Mouse (Mus musculus): ENCODE data around the gene Ckmt2. TPM values are rescaled to one million over a fixed set of nuclear protein-coding genes. Genes with fewer than 3 reads are reported as not detected.

Ckmt2 gene
- polyA plus RNA-seq, 1 experiment from 2014 or later = 0.55 TPM

Other genes with a start within 250 kb of the Ckmt2 start
- gene Acot12, start 135.4 kb downstream of the Ckmt2 start, polyA plus RNA-seq (2014; fragmentation: Nextera tagmentation; extraction: Ambion mirVana) = 0.47 TPM in 1 of 2 replicates, not detected in the other
- 30.2 and 30.6 TPM in 2 replicates for gene Zcchc9, start 69.2 kb downstream of the Ckmt2 start, polyA plus RNA-seq (2014; fragmentation: Nextera tagmentation; extraction: Ambion mirVana)